Mouse (Mus musculus): Measurements from ENCODE around the gene H2-DMa.

The H2-DMa gene

GRCm38 (mm10) chr17:34119249-34120179, at the start of gene H2-DMa:
Gene H2-DMa, plus strand, starts transcription at chr17:34119541.
- peak; percentile 99 for DNase-seq (ENCODE audit: low spot score)

DNA sequence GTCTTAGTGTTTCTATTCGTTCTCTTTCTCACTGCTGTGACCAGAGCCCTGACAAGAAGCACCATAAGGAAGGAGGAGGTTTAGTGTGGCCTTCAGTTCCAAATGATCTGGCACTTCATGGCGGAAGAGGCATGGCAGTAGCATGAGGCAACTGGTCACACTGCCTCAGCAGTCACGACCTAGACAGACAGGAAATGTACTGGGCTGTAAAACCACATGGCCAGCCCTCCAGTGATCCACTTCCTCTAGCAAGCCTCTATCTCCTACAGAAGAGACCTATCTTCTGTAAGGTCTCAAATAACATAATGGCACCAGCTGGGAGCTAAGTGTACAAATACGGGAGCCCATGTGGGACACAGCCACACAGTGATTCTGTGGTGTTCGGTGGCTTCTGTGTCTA, 47.2 kb upstream of the H2-DMa start:
- no peak for DNase-seq (ENCODE audit: low spot score)

DNA sequence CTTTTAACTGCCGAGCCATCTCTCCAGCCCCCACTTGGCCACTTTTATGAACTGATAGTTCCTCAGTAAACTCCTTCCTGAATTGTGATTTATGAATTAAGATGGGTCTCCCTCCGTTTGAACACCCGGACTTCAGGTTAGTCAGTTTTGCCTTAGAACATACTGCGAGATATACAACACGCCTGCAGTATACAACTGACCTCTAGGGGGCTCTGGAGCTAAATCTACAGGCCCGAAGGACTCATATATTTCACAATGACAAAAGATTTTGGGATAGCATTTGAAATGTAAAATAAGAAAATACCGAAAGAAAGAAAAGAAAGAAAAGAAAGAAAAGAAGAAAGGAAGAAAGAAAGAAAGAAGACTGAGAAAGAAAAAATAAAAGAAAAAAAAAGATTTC, 44.1 kb upstream of the H2-DMa start:
- peak; percentile 65 for DNase-seq (ENCODE audit: low spot score)

- peak; percentile 61 for DNase-seq (ENCODE audit: low spot score)
These were observed 41.8 kb upstream of the H2-DMa start for GRCm38 (mm10) chr17:34077549-34077948.

GRCm38 (mm10) chr17:34078148-34078547, 41.2 kb upstream of the H2-DMa start:
- DNase-seq (ENCODE audit: low spot score): no peak

DNA sequence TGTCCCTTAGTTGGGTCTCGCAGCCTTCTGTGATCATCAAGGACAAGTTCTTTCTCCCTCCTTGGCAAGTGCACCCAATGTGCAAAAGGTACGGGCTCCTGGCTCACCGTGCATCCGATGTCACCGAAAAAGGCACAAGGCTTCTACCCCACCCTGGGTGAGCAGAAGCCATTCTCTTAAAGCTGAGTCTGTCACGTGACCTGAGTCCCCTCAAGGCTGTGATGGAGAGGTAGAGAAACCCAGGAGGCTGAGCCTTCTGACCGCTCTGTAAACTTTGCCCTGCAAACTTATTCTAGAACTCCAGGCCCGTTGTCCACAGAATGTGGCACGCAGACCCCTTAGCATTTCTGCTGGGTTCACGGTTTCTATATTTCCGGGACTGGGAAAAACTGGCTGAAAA, 40.3 kb upstream of the H2-DMa start:
- DNase-seq (ENCODE audit: low spot score): no peak

- DNase-seq (ENCODE audit: low spot score): peak; percentile 11
These were observed 39.7 kb upstream of the H2-DMa start for GRCm38 (mm10) chr17:34079621-34080020.

- DNase-seq (ENCODE audit: low spot score): no peak
These were observed 36.2 kb upstream of the H2-DMa start for GRCm38 (mm10) chr17:34083104-34083503.

- no peak for DNase-seq (ENCODE audit: low spot score)
These were observed 32.0 kb upstream of the H2-DMa start for GRCm38 (mm10) chr17:34087386-34087785.

GRCm38 (mm10) chr17:34088124-34088523, 31.2 kb upstream of the H2-DMa start:
- no peak for DNase-seq (ENCODE audit: low spot score)

- DNase-seq (ENCODE audit: low spot score): no peak
These were observed 28.4 kb upstream of the H2-DMa start for GRCm38 (mm10) chr17:34090923-34091322.

GRCm38 (mm10) chr17:34092197-34092875, 27.0 kb upstream of the H2-DMa start, which contains the start of gene H2-Oa:
Gene H2-Oa, plus strand, starts transcription at chr17:34092340.
- no peak for DNase-seq (ENCODE audit: low spot score)

- no peak for DNase-seq (ENCODE audit: low spot score)
These were observed 26.0 kb upstream of the H2-DMa start for GRCm38 (mm10) chr17:34093199-34093874.

- DNase-seq (ENCODE audit: low spot score): no peak
These were observed 24.9 kb upstream of the H2-DMa start for GRCm38 (mm10) chr17:34094283-34095035.

GRCm38 (mm10) chr17:34096497-34097010, 22.8 kb upstream of the H2-DMa start:
- no peak for DNase-seq (ENCODE audit: low spot score)

DNA sequence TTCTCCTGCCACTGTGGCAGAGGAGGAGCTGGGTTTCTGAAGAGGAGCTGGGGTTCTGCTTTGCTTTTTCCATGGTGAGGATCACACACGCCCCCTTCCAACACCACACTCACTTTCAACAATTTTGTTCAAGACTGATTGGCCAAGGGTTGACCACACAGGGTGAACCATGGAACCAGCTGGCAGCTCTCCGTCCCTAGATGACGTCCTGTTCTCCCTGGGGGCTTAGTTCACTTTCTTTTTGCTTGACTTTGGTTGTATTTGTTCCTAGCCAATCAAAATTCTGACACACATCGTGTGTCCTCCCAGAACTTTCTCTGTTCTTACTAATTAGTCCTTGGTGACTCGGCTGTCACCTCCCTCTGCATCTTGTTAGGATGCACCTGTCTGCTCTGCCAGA, 22.1 kb upstream of the H2-DMa start:
- no peak for DNase-seq (ENCODE audit: low spot score)

- no peak for DNase-seq (ENCODE audit: low spot score)
These were observed 20.4 kb upstream of the H2-DMa start for GRCm38 (mm10) chr17:34098709-34099479.

DNA sequence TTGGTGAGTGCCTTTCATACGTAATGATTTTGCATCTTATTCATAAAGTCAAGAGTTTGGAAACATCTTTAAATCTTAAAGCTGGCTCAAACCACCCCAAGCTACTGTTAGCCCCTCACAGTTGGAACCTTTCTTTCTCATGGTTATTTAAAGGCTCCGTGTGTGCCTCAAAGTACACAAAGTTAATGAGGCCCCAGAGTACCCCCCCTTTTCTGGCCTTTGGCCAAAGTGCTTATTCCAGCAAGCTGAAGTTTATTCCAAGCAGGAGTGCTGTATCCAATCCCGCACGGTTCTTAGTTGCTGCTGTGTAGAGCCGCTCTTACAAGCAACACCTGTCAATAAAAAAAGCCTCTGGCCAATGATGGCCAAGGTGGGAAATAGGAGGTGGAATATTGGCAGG, 19.8 kb upstream of the H2-DMa start:
- DNase-seq (ENCODE audit: low spot score): no peak

GRCm38 (mm10) chr17:34101185-34101584, 18.2 kb upstream of the H2-DMa start:
- no peak for DNase-seq (ENCODE audit: low spot score)

GRCm38 (mm10) chr17:34101604-34102032, 17.7 kb upstream of the H2-DMa start:
- peak; percentile 94 for DNase-seq (ENCODE audit: low spot score)

- DNase-seq (ENCODE audit: low spot score): no peak
These were observed 16.5 kb upstream of the H2-DMa start for GRCm38 (mm10) chr17:34102831-34103230.
